Mouse (Mus musculus): ENCODE measurements around the gene Apbb1ip. TPM values are rescaled to one million over a fixed set of nuclear protein-coding genes. Genes with fewer than 3 reads are reported as not detected.
"Not testable (repeated sequence)": the region's sequence is repeated elsewhere in the genome, so short reads cannot be mapped to it uniquely, and the experiment has no call there.

The Apbb1ip gene
- polyA plus RNA-seq, 1 experiment from 2014 or later = 5.5 TPM

DNA sequence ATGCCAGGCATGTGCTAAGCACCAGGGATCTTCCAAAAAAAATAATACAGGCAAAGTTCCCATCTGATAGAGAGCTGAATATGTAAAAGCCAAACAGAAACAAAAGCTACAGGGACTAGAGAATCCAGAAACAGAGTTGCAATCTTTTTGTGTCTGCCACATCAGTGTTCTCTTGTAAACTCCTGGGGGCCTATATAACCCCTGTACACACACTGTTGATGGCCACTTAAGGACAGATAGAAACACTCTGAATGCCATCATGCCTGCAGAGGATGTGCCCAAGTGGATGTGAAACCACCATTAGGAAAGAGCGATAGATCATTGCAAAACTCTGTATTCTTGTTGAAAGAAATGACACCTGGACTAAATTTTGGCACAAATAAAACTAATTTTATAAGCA is 91.9 kb downstream of the Apbb1ip start:
- H3K9ac ChIP-seq (replicated peaks; ENCODE audit: low read depth) = no peak overlapping the region
- H3K27ac ChIP-seq (ENCODE audit: low read length) = no peak overlapping the region
- no peak for TF ChIP-seq CTCF (IDR thresholded peaks at IDR 0.05)
- TF ChIP-seq EP300 (IDR thresholded peaks at IDR 0.05) = no peak
- H3K36me3 ChIP-seq (ENCODE audit: insufficient read depth, low read length) = no peaks in the 10 kb centered on the region
- ATAC-seq (no peak), DNase-seq (ENCODE audit: low spot score) (no peak)
- no peaks in the 10 kb centered on the region for H3K9me3 ChIP-seq (ENCODE audit: low read length)
- H3K27me3 ChIP-seq (replicated peaks; ENCODE audit: insufficient read depth, low read length) = no peaks in the 10 kb centered on the region
- no peak overlapping the region for H3K4me3 ChIP-seq (ENCODE audit: low read depth, low read length)
- no peaks in the 10 kb centered on the region for H3K4me1 ChIP-seq (ENCODE audit: insufficient read depth, low read depth, low read length)
- no peak overlapping the region for H3K4me2 ChIP-seq (replicated peaks; ENCODE audit: low read depth, low read length)
- 94% methylated on average over 1 of the region's 1 CpGs for WGBS

DNA sequence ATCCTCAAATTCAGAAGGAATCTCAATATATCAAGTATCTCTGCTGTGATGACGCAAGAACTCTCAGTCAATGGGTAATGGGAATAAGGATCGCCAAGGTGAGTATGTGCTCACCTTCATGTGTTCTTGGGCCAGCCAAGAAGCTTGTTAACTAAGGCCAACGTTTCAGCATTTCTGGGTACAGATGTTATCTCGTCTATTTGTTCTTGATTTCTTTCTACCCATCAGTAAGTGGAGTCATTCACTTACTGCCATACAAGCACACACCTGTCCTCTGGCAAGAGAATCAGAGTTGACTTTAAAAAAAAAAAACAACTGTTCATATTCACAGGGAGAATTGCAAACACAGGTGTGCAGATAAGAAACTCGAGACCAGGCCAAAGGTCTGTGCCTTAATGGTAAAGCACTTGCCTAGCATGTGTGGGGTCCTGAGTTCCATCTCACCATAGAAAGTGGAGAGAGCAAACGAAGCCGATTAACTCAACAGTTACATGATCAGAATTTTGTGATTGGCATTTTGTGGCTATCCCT is 93.1 kb downstream of the Apbb1ip start:
- 48% methylated on average over 7 of the region's 7 CpGs for WGBS
- TF ChIP-seq CTCF (IDR thresholded peaks at IDR 0.05) = no peak
- no peak for TF ChIP-seq EP300 (IDR thresholded peaks at IDR 0.05)
- Histone ChIP-seq H3K4me1 (ENCODE audit: insufficient read depth, low read depth, low read length) (no peaks in the 10 kb centered on the region), H3K27ac (ENCODE audit: low read length) (no peak overlapping the region), H3K9ac (replicated peaks; ENCODE audit: low read depth) (no peak overlapping the region), H3K9me3 (ENCODE audit: low read length) (no peaks in the 10 kb centered on the region), H3K36me3 (ENCODE audit: insufficient read depth, low read length) (no peaks in the 10 kb centered on the region), H3K27me3 (replicated peaks; ENCODE audit: insufficient read depth, low read length) (no peaks in the 10 kb centered on the region), H3K4me3 (ENCODE audit: low read depth, low read length) (no peak overlapping the region), H3K4me2 (replicated peaks; ENCODE audit: low read depth, low read length) (no peak overlapping the region)
- no peak for ATAC-seq
- DNase-seq (ENCODE audit: low spot score) = no peak

DNA sequence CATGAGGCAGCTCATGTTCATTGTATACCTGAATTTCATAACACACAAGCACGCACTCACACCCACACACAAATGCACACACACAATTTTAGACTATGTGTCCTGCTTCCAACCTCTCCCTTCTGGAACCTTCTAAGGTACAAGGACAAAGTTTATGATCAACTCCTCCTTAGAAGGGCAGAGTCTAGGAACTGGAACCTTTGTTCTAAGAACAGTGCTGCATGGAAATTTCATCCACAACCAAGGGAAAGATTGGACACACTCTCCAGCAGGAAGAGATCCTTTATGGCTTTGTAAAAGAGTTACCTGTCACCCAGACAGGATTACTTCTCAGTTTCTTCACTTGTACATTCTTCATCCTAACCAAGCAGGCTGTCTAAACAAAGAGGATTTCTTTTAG is 99.3 kb downstream of the Apbb1ip start:
- TF ChIP-seq EP300 (IDR thresholded peaks at IDR 0.05) = no peak
- no peak for TF ChIP-seq CTCF (IDR thresholded peaks at IDR 0.05)
- H3K4me1 ChIP-seq (ENCODE audit: insufficient read depth, low read depth, low read length) = no peaks in the 10 kb centered on the region
- no peak overlapping the region for H3K9ac ChIP-seq (replicated peaks; ENCODE audit: low read depth)
- H3K4me2 ChIP-seq (replicated peaks; ENCODE audit: low read depth, low read length) = no peak overlapping the region
- no peaks in the 10 kb centered on the region for H3K9me3 ChIP-seq (ENCODE audit: low read length)
- H3K27ac ChIP-seq (ENCODE audit: low read length) = no peak overlapping the region
- no peak overlapping the region for H3K4me3 ChIP-seq (ENCODE audit: low read depth, low read length)
- ATAC-seq (no peak), DNase-seq (ENCODE audit: low spot score) (no peak)
- no peaks in the 10 kb centered on the region for H3K36me3 ChIP-seq (ENCODE audit: insufficient read depth, low read length)
- H3K27me3 ChIP-seq (replicated peaks; ENCODE audit: insufficient read depth, low read length) = no peaks in the 10 kb centered on the region
- 57% methylated on average over 1 of the region's 1 CpGs for WGBS

GRCm38 (mm10) chr2:22874628-22875027 is 100.7 kb downstream of the Apbb1ip start:
- Histone ChIP-seq H3K4me3 (ENCODE audit: low read depth, low read length) (no peak overlapping the region), H3K27me3 (replicated peaks; ENCODE audit: insufficient read depth, low read length) (no peaks in the 10 kb centered on the region), H3K9ac (replicated peaks; ENCODE audit: low read depth) (no peak overlapping the region), H3K9me3 (ENCODE audit: low read length) (no peaks in the 10 kb centered on the region), H3K4me1 (ENCODE audit: insufficient read depth, low read depth, low read length) (no peaks in the 10 kb centered on the region), H3K27ac (ENCODE audit: low read length) (no peak overlapping the region), H3K36me3 (ENCODE audit: insufficient read depth, low read length) (no peaks in the 10 kb centered on the region), H3K4me2 (replicated peaks; ENCODE audit: low read depth, low read length) (no peak overlapping the region)
- TF ChIP-seq EP300 (IDR thresholded peaks at IDR 0.05) (no peak), CTCF (IDR thresholded peaks at IDR 0.05) (no peak)
- WGBS = 42% methylated on average over 10 of the region's 10 CpGs
- ATAC-seq (no peak), DNase-seq (ENCODE audit: low spot score) (no peak)

DNA sequence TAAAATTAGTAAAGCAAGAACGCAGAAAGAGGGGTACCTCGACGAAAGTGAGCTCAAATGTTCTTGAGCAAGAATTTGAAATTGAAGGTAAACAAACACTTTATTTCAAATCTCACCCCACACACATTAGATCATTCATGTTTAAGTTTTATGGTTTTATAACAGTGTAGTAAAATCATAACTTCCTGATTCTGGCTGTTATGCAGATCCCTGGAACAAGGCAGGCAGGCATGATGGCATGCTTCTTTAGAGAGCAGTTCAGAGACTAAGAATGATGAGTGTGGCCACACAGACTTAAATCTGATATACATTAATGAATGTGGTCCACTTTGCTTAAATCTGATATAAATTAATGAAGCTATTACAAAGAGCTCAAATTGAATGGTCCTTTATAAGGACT is 102.7 kb downstream of the Apbb1ip start:
- 77% methylated on average over 3 of the region's 3 CpGs for WGBS
- no peak overlapping the region for H3K4me3 ChIP-seq (ENCODE audit: low read depth, low read length)
- no peaks in the 10 kb centered on the region for H3K9me3 ChIP-seq (ENCODE audit: low read length)
- TF ChIP-seq EP300 (IDR thresholded peaks at IDR 0.05) = no peak
- TF ChIP-seq CTCF (IDR thresholded peaks at IDR 0.05) = no peak
- ATAC-seq (no peak), DNase-seq (ENCODE audit: low spot score) (no peak)
- H3K27me3 ChIP-seq (replicated peaks; ENCODE audit: insufficient read depth, low read length) = no peaks in the 10 kb centered on the region
- H3K36me3 ChIP-seq (ENCODE audit: insufficient read depth, low read length) = no peaks in the 10 kb centered on the region
- no peak overlapping the region for H3K27ac ChIP-seq (ENCODE audit: low read length)
- H3K4me1 ChIP-seq (ENCODE audit: insufficient read depth, low read depth, low read length) = no peaks in the 10 kb centered on the region
- no peak overlapping the region for H3K4me2 ChIP-seq (replicated peaks; ENCODE audit: low read depth, low read length)
- no peak overlapping the region for H3K9ac ChIP-seq (replicated peaks; ENCODE audit: low read depth)

GRCm38 (mm10) chr2:22878781-22879180 is 104.9 kb downstream of the Apbb1ip start:
- H3K36me3 ChIP-seq (ENCODE audit: insufficient read depth, low read length) = no peaks in the 10 kb centered on the region
- TF ChIP-seq CTCF (IDR thresholded peaks at IDR 0.05) = no peak
- TF ChIP-seq EP300 (IDR thresholded peaks at IDR 0.05) = no peak
- WGBS = 22% methylated on average over 1 of the region's 1 CpGs
- no peak overlapping the region for H3K4me2 ChIP-seq (replicated peaks; ENCODE audit: low read depth, low read length)
- no peak for ATAC-seq
- no peaks in the 10 kb centered on the region for H3K27me3 ChIP-seq (replicated peaks; ENCODE audit: insufficient read depth, low read length)
- no peak overlapping the region for H3K27ac ChIP-seq (ENCODE audit: low read length)
- no peaks in the 10 kb centered on the region for H3K9me3 ChIP-seq (ENCODE audit: low read length)
- H3K9ac ChIP-seq (replicated peaks; ENCODE audit: low read depth) = no peak overlapping the region
- H3K4me1 ChIP-seq (ENCODE audit: insufficient read depth, low read depth, low read length) = no peaks in the 10 kb centered on the region
- no peak overlapping the region for H3K4me3 ChIP-seq (ENCODE audit: low read depth, low read length)
- DNase-seq (ENCODE audit: low spot score) = no peak

DNA sequence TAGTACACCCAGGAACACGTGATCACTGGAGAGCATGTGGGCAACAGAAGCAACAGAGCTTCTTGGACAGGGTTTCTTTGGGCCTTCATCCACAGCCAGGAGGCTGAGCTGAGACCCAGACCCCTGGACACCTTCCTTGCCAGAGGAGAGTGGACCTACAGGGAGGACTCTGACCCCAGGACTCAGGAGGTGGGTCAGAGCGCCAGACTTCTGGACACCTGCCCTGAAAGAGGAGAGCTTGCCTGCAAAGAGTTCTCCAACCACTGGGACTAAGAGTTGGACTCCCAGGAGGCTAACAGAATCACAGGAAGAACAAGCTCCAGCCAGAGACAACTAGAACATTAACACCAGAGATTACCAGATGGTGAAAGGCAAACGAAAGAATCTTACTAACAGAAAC is 106.8 kb downstream of the Apbb1ip start:
- DNase-seq (ENCODE audit: low spot score); H3K4me2 ChIP-seq (replicated peaks; ENCODE audit: low read depth, low read length); H3K9ac ChIP-seq (replicated peaks; ENCODE audit: low read depth); H3K4me1 ChIP-seq (ENCODE audit: insufficient read depth, low read depth, low read length); H3K9me3 ChIP-seq (ENCODE audit: low read length); H3K36me3 ChIP-seq (ENCODE audit: insufficient read depth, low read length); H3K4me3 ChIP-seq (ENCODE audit: low read depth, low read length); ATAC-seq; H3K27me3 ChIP-seq (replicated peaks; ENCODE audit: insufficient read depth, low read length); H3K27ac ChIP-seq (ENCODE audit: low read length): not testable (repeated sequence)
- whole genome bisulfite sequencing = 82% methylated on average over 3 of the region's 3 CpGs

Measured in lung, postnatal 0 days (tissue).